Mouse (Mus musculus) activated CD4-positive, CD25-positive, alpha-beta regulatory T cell, adult 4 months (primary cell): ENCODE data around the gene Usp2. TPM values are rescaled to one million over a fixed set of nuclear protein-coding genes. Genes with fewer than 3 reads are reported as not detected.

Source experiments
- ATAC-seq: one replicate; pipeline ENCODE4 v1.8.0; 2017
- polyA plus RNA-seq, 2 experiments: library from polyadenylated mRNA; unstranded; fragments of 100-300 nt; shearing (Covaris generic); gene quantifications; one replicate each; pipeline ENCODE4 v1.2.1; 2017

Gene Usp2
- polyA plus RNA-seq, 2 experiments from 2014 or later, result 1.6 to 1.7 TPM

- no peak for ATAC-seq
Observed at GRCm38 (mm10) chr9:44046426-44046825, 20.4 kb upstream of the Usp2 start.

- ATAC-seq, result peak; percentile 50
Observed at GRCm38 (mm10) chr9:44047071-44047470, 19.8 kb upstream of the Usp2 start.

- ATAC-seq, result no peak
Observed at GRCm38 (mm10) chr9:44047571-44048490, 19.0 kb upstream of the Usp2 start.

- no peak for ATAC-seq
Observed at GRCm38 (mm10) chr9:44048541-44049380, 18.1 kb upstream of the Usp2 start.

- ATAC-seq, result no peak
Observed at GRCm38 (mm10) chr9:44049381-44050165, 17.2 kb upstream of the Usp2 start.

- no peak for ATAC-seq
Observed at GRCm38 (mm10) chr9:44052855-44053254, 14.0 kb upstream of the Usp2 start.

- ATAC-seq, result no peak
Observed at GRCm38 (mm10) chr9:44053936-44054335, 12.9 kb upstream of the Usp2 start.

GRCm38 (mm10) chr9:44058606-44059005, 8.2 kb upstream of the Usp2 start:
- no peak for ATAC-seq

- no peak for ATAC-seq
Observed at GRCm38 (mm10) chr9:44065177-44065576, 1.6 kb upstream of the Usp2 start.

GRCm38 (mm10) chr9:44067241-44067959, 579 bp downstream of the Usp2 start:
- ATAC-seq, result peak; percentile 20

- ATAC-seq, result no peak
Observed at GRCm38 (mm10) chr9:44067960-44068330, 1.1 kb downstream of the Usp2 start.

- ATAC-seq, result no peak
Observed at GRCm38 (mm10) chr9:44069252-44069651, 2.4 kb downstream of the Usp2 start.

- ATAC-seq, result no peak
Observed at GRCm38 (mm10) chr9:44070113-44070843, 3.5 kb downstream of the Usp2 start.

GRCm38 (mm10) chr9:44070844-44071231, 4.0 kb downstream of the Usp2 start:
- no peak for ATAC-seq

GRCm38 (mm10) chr9:44071914-44072598, 5.2 kb downstream of the Usp2 start:
- no peak for ATAC-seq

GRCm38 (mm10) chr9:44072599-44072915, 5.7 kb downstream of the Usp2 start:
- no peak for ATAC-seq

- ATAC-seq, result no peak
Observed at GRCm38 (mm10) chr9:44073115-44073514, 6.3 kb downstream of the Usp2 start.

GRCm38 (mm10) chr9:44074395-44075275, 7.8 kb downstream of the Usp2 start:
- no peak for ATAC-seq

GRCm38 (mm10) chr9:44075276-44075995, 8.6 kb downstream of the Usp2 start:
- no peak for ATAC-seq
